Mouse (Mus musculus): ENCODE measurements at regions not wholly inside any gene's neighbourhood (a gene's known extent, or its start where the extent isn't known, plus 50 kb on each side); places are given as distances from the start of the nearest gene placed in this dataset.
A peak's percentile ranks its signal among the peaks of the same experiment; 100 is the strongest.

GRCm38 (mm10) chr7:37363629-37364175 is 409.7 kb downstream of the Zfp536 start:
- in situ Hi-C loops (cut with MboI; ENCODE audit: low sequenced_read_pairs in 2 of 2, unreplicated experiment in 2 of 2), result loop anchor here in 1 of 2 experiments (25.0 kb wide), 3 partner anchors 424 to 1126 kb away; no protein-coding TSS in a partner anchor
- DNase-seq (ENCODE audit: low read depth, low spot score), result no peak
- Histone ChIP-seq H3K4me3 (ENCODE audit: insufficient read depth in 1 of 2, low read depth in 1 of 2, low read length in 2 of 2, poor library complexity in 1 of 2, severe bottlenecking in 1 of 2) (no peak overlapping the region), H3K4me1 (ENCODE audit: control insufficient read depth in 2 of 2, insufficient read depth in 2 of 2, low read length in 2 of 2, poor library complexity in 1 of 2) (0 out of 4 replicates have a peak, but pooled peaks cover 0 to 2% of the 10 kb centered on the region in 2 experiments), H3K27ac (ENCODE audit: insufficient read depth, low read depth, low read length, poor library complexity, severe bottlenecking) (no peak overlapping the region), H3K36me3 (ENCODE audit: control insufficient read depth, insufficient read depth, low read length, poor library complexity, severe bottlenecking) (no peaks in the 10 kb centered on the region), H3K9ac (ENCODE audit: insufficient read depth, low read depth, low read length, poor library complexity, severe bottlenecking) (no peak overlapping the region), H3K9me3 (ENCODE audit: control insufficient read depth, insufficient read depth, low read depth, low read length) (no peaks in the 10 kb centered on the region)
- TF ChIP-seq MAFK (IDR thresholded peaks at IDR 0.05; ENCODE audit: insufficient read depth, low read depth, low read length), result no peak
- no peak for TF ChIP-seq HCFC1 (IDR thresholded peaks at IDR 0.05; ENCODE audit: borderline replicate concordance, insufficient read depth, low read length)
- no peak for TF ChIP-seq CHD2 (IDR thresholded peaks at IDR 0.05; ENCODE audit: low read depth, low read length)
- no peak for TF ChIP-seq ZNF384 (IDR thresholded peaks at IDR 0.05; ENCODE audit: low read depth, low read length)
- no peak for TF ChIP-seq ZC3H11A (IDR thresholded peaks at IDR 0.05; ENCODE audit: borderline replicate concordance, low read depth, low read length)

- in situ Hi-C loops (cut with MboI; ENCODE audit: low sequenced_read_pairs in 2 of 2, unreplicated experiment in 2 of 2), result loop anchor here in 1 of 2 experiments (25.0 kb wide), 3 partner anchors 423 to 1127 kb away; no protein-coding TSS in a partner anchor
Measured at GRCm38 (mm10) chr7:37364221-37364620, 409.2 kb downstream of the Zfp536 start.

GRCm38 (mm10) chr7:37366006-37366405 is 407.4 kb downstream of the Zfp536 start:
- Histone ChIP-seq H3K36me3 (ENCODE audit: control insufficient read depth, insufficient read depth, low read length, poor library complexity, severe bottlenecking) (no peaks in the 10 kb centered on the region), H3K4me3 (ENCODE audit: insufficient read depth in 1 of 2, low read depth in 1 of 2, low read length in 2 of 2, poor library complexity in 1 of 2, severe bottlenecking in 1 of 2) (no peak overlapping the region), H3K9me3 (ENCODE audit: control insufficient read depth, insufficient read depth, low read depth, low read length) (no peaks in the 10 kb centered on the region), H3K9ac (ENCODE audit: insufficient read depth, low read depth, low read length, poor library complexity, severe bottlenecking) (no peak overlapping the region), H3K27ac (ENCODE audit: insufficient read depth, low read depth, low read length, poor library complexity, severe bottlenecking) (no peak overlapping the region), H3K4me1 (ENCODE audit: control insufficient read depth in 2 of 2, insufficient read depth in 2 of 2, low read length in 2 of 2, poor library complexity in 1 of 2) (0 out of 4 replicates have a peak, but pooled peaks cover 0 to 2% of the 10 kb centered on the region in 2 experiments)
- in situ Hi-C loops (cut with MboI; ENCODE audit: low sequenced_read_pairs in 2 of 2, unreplicated experiment in 2 of 2), result loop anchor here in 1 of 2 experiments (25.0 kb wide), 3 partner anchors 421 to 1129 kb away; no protein-coding TSS in a partner anchor
- TF ChIP-seq CHD2 (IDR thresholded peaks at IDR 0.05; ENCODE audit: low read depth, low read length) (no peak), ZC3H11A (IDR thresholded peaks at IDR 0.05; ENCODE audit: borderline replicate concordance, low read depth, low read length) (no peak), ZNF384 (IDR thresholded peaks at IDR 0.05; ENCODE audit: low read depth, low read length) (no peak), HCFC1 (IDR thresholded peaks at IDR 0.05; ENCODE audit: borderline replicate concordance, insufficient read depth, low read length) (no peak), MAFK (IDR thresholded peaks at IDR 0.05; ENCODE audit: insufficient read depth, low read depth, low read length) (no peak)
- no peak for DNase-seq (ENCODE audit: low read depth, low spot score)

More at GRCm38 (mm10) chr7:37364221-37364620, 409.2 kb downstream of the Zfp536 start:
- no peak overlapping the region for H3K4me3 ChIP-seq (ENCODE audit: insufficient read depth in 1 of 2, low read depth in 1 of 2, low read length in 2 of 2, poor library complexity in 1 of 2, severe bottlenecking in 1 of 2)
- no peak overlapping the region for H3K27ac ChIP-seq (ENCODE audit: insufficient read depth, low read depth, low read length, poor library complexity, severe bottlenecking)
- no peaks in the 10 kb centered on the region for H3K36me3 ChIP-seq (ENCODE audit: control insufficient read depth, insufficient read depth, low read length, poor library complexity, severe bottlenecking)
- TF ChIP-seq MAFK (IDR thresholded peaks at IDR 0.05; ENCODE audit: insufficient read depth, low read depth, low read length) (no peak), HCFC1 (IDR thresholded peaks at IDR 0.05; ENCODE audit: borderline replicate concordance, insufficient read depth, low read length) (no peak), ZNF384 (IDR thresholded peaks at IDR 0.05; ENCODE audit: low read depth, low read length) (no peak), ZC3H11A (IDR thresholded peaks at IDR 0.05; ENCODE audit: borderline replicate concordance, low read depth, low read length) (no peak), CHD2 (IDR thresholded peaks at IDR 0.05; ENCODE audit: low read depth, low read length) (no peak)
- 0 out of 4 replicates have a peak, but pooled peaks cover 0 to 2% of the 10 kb centered on the region in 2 experiments for H3K4me1 ChIP-seq (ENCODE audit: control insufficient read depth in 2 of 2, insufficient read depth in 2 of 2, low read length in 2 of 2, poor library complexity in 1 of 2)
- no peak overlapping the region for H3K9ac ChIP-seq (ENCODE audit: insufficient read depth, low read depth, low read length, poor library complexity, severe bottlenecking)
- H3K9me3 ChIP-seq (ENCODE audit: control insufficient read depth, insufficient read depth, low read depth, low read length), result no peaks in the 10 kb centered on the region
- no peak for DNase-seq (ENCODE audit: low read depth, low spot score)

GRCm38 (mm10) chr7:37369698-37370097 is 403.7 kb downstream of the Zfp536 start:
- in situ Hi-C loops (cut with MboI; ENCODE audit: low sequenced_read_pairs in 2 of 2, unreplicated experiment in 2 of 2), result loop anchor here in 1 of 2 experiments (25.0 kb wide), 3 partner anchors 418 to 1132 kb away; no protein-coding TSS in a partner anchor
- Histone ChIP-seq H3K9me3 (ENCODE audit: control insufficient read depth, insufficient read depth, low read depth, low read length) (no peaks in the 10 kb centered on the region), H3K27ac (ENCODE audit: insufficient read depth, low read depth, low read length, poor library complexity, severe bottlenecking) (no peak overlapping the region), H3K36me3 (ENCODE audit: control insufficient read depth, insufficient read depth, low read length, poor library complexity, severe bottlenecking) (no peaks in the 10 kb centered on the region), H3K4me1 (ENCODE audit: control insufficient read depth in 2 of 2, insufficient read depth in 2 of 2, low read length in 2 of 2, poor library complexity in 1 of 2) (no peaks in the 10 kb centered on the region), H3K9ac (ENCODE audit: insufficient read depth, low read depth, low read length, poor library complexity, severe bottlenecking) (no peak overlapping the region), H3K4me3 (ENCODE audit: insufficient read depth in 1 of 2, low read depth in 1 of 2, low read length in 2 of 2, poor library complexity in 1 of 2, severe bottlenecking in 1 of 2) (no peak overlapping the region)
- TF ChIP-seq HCFC1 (IDR thresholded peaks at IDR 0.05; ENCODE audit: borderline replicate concordance, insufficient read depth, low read length) (no peak), ZC3H11A (IDR thresholded peaks at IDR 0.05; ENCODE audit: borderline replicate concordance, low read depth, low read length) (peak; percentile 64), ZNF384 (IDR thresholded peaks at IDR 0.05; ENCODE audit: low read depth, low read length) (no peak)
- DNase-seq (ENCODE audit: low read depth, low spot score), result peak; percentile 47
